Mouse (Mus musculus): ENCODE measurements around the gene Ttc1. TPM values are rescaled to one million over a fixed set of nuclear protein-coding genes. Genes with fewer than 3 reads are reported as not detected.

Ttc1 gene
- polyA plus RNA-seq, 1 experiment from 2014 or later = 78.1 TPM

GRCm38 (mm10) chr11:43682415-43683217 lies 65.2 kb downstream of the Ttc1 start:
- ATAC-seq (ENCODE audit: low FRiP score) = peak; percentile 22

GRCm38 (mm10) chr11:43681472-43682414 lies 66.1 kb downstream of the Ttc1 start, which contains the start of gene Pwwp2a:
Gene Pwwp2a (plus strand): TSS chr11:43681998.
- Histone ChIP-seq H3K9me3 (ENCODE audit: control insufficient read depth, low read length) (no peaks in the 10 kb centered on the region), H3K27me3 (ENCODE audit: control insufficient read depth, insufficient read depth, low read length) (no peaks in the 10 kb centered on the region), H3K36me3 (replicated peaks; ENCODE audit: control insufficient read depth, insufficient read depth) (peaks cover 22% of the 10 kb centered on the region), H3K27ac (peak within 1 kb of the TSS; percentile 97), H3K4me2 (replicated peaks) (peak within 1 kb of the TSS; percentile 73), H3K9ac (peak within 1 kb of the TSS; percentile 96), H3K4me3 (replicated peaks; ENCODE audit: low read length) (peak within 1 kb of the TSS; percentile 94), H3K4me1 (replicated peaks; ENCODE audit: control insufficient read depth, insufficient read depth, low read length) (peaks cover 25% of the 10 kb centered on the region)
- ATAC-seq (ENCODE audit: low FRiP score) = peak; percentile 99
- peak; percentile 99 for DNase-seq (ENCODE audit: low spot score)
- under 1% methylated on average over 78 of the region's 87 CpGs for WGBS

More at GRCm38 (mm10) chr11:43682415-43683217, 65.2 kb downstream of the Ttc1 start:
- Histone ChIP-seq H3K4me2 (replicated peaks) (peak overlapping the region; percentile 73), H3K27me3 (ENCODE audit: control insufficient read depth, insufficient read depth, low read length) (no peaks in the 10 kb centered on the region), H3K9ac (peak overlapping the region; percentile 96), H3K4me1 (replicated peaks; ENCODE audit: control insufficient read depth, insufficient read depth, low read length) (peaks cover 25% of the 10 kb centered on the region), H3K4me3 (replicated peaks; ENCODE audit: low read length) (peak overlapping the region; percentile 94), H3K27ac (peak overlapping the region; percentile 97), H3K9me3 (ENCODE audit: control insufficient read depth, low read length) (no peaks in the 10 kb centered on the region), H3K36me3 (replicated peaks; ENCODE audit: control insufficient read depth, insufficient read depth) (peaks cover 31% of the 10 kb centered on the region)
- WGBS = 2% methylated on average over 50 of the region's 72 CpGs
- peak; percentile 74 for DNase-seq (ENCODE audit: low spot score)

Other genes with a start within 250 kb of the Ttc1 start
- 10.9 and 11.9 TPM in 2 replicates for gene Ccnjl, start 219.2 kb downstream of the Ttc1 start, polyA plus RNA-seq (2014; fragmentation: Nextera tagmentation; extraction: Ambion mirVana)
- gene 4933415A04Rik, start 161.0 kb downstream of the Ttc1 start, polyA plus RNA-seq (2014; fragmentation: Nextera tagmentation; extraction: Ambion mirVana) = 2.2 and 3.3 TPM in 2 replicates
- gene Fabp6, start 146.5 kb downstream of the Ttc1 start, polyA plus RNA-seq (2014; fragmentation: Nextera tagmentation; extraction: Ambion mirVana) = not detected in 2 replicates
- 42.1 and 42.7 TPM in 2 replicates for gene Pwwp2a, start 66.0 kb downstream of the Ttc1 start, polyA plus RNA-seq (2014; fragmentation: Nextera tagmentation; extraction: Ambion mirVana)
- 6.0 and 6.2 TPM in 2 replicates for gene Adra1b, start 153.2 kb upstream of the Ttc1 start, polyA plus RNA-seq (2014; fragmentation: Nextera tagmentation; extraction: Ambion mirVana)

All from hindbrain, embryonic 14.5 days (tissue).